ENCODE assay signal across 8 mouse cellular contexts in the genomic region with DNA sequence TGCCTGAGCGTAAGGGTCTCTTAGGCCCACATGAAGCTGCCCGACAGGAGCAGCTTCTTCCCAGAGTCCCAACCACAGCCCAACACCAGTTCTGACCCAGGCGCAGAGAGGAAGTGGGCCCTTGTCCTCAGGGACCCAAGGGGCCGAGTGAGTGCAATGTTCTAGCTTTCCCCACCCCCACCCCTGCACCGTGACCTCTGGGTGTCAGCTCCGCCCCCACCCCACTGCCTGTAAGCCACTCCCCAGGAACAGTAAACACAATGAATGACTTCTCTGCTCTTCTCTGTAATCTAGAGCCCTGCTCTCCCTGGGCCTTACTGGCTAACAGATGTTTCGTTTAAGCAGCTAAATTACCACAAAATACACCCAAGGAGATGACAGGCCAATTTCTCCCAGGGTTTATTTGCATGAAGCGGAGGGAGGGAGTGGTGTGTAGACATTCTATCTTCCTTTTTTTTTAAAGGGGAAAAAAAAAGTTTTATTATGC. TPM values are rescaled to one million over a fixed set of nuclear protein-coding genes. Genes with fewer than 3 reads are reported as not detected.
DNase-seq lines count a peak whose midpoint lies in the region; ATAC-seq and TF ChIP-seq lines count a peak whose summit lies in the region.

No protein-coding gene starts in this region.

- peak overlapping the region; percentile 19; the same call in 1 of the 2 replicates for H3K4me2 ChIP-seq in hindbrain, embryonic 11.5 days (replicated peaks; ENCODE audit: low read depth, low read length)
- no peak overlapping the region for H3K4me2 ChIP-seq in midbrain, embryonic 16.5 days (ENCODE audit: low read length)

- TF ChIP-seq POLR2A in liver, adult 2 months (IDR thresholded peaks at IDR 0.05; ENCODE audit: extremely low read depth, insufficient read depth, low read length): no peak

- no peak for TF ChIP-seq CTCF in liver, adult 2 months (IDR thresholded peaks at IDR 0.05; ENCODE audit: low read depth, low read length)

- H3K79me2 ChIP-seq in liver, adult 2 months (ENCODE audit: control insufficient read depth, insufficient read depth, low read length): peaks cover 72% of the 10 kb centered on the region

- no peak overlapping the region for H3K4me3 ChIP-seq in hindbrain, embryonic 11.5 days (ENCODE audit: low read depth, low read length)
- H3K4me3 ChIP-seq in liver, adult 2 months (ENCODE audit: insufficient read depth, low read depth, low read length): no peak overlapping the region
- H3K4me3 ChIP-seq in midbrain, embryonic 16.5 days (ENCODE audit: low read depth, low read length): no peak overlapping the region

- peak overlapping the region; percentile 88 for H3K27ac ChIP-seq in hindbrain, embryonic 11.5 days (ENCODE audit: low read depth, low read length)
- H3K27ac ChIP-seq in liver, adult 2 months (replicated peaks; ENCODE audit: insufficient read depth, low read depth, low read length): peak overlapping the region; percentile 92
- H3K27ac ChIP-seq in midbrain, embryonic 16.5 days (ENCODE audit: low read length): peak overlapping the region; percentile 48

- H3K4me1 ChIP-seq in hindbrain, embryonic 11.5 days (replicated peaks; ENCODE audit: control insufficient read depth, insufficient read depth, low read length): peaks cover 46% of the 10 kb centered on the region
- peaks cover 57% of the 10 kb centered on the region for H3K4me1 ChIP-seq in liver, adult 2 months (ENCODE audit: control insufficient read depth, insufficient read depth, low read length)
- H3K4me1 ChIP-seq in midbrain, embryonic 16.5 days (ENCODE audit: control insufficient read depth, insufficient read depth, low read length): peaks cover 39% of the 10 kb centered on the region

- DNase-seq in B cell, adult 2 months: peak; percentile 63 to 65
- peak; percentile 60 for DNase-seq in embryo, embryonic 10 days (ENCODE audit: low spot score)
- DNase-seq in hindbrain, embryonic 11.5 days (ENCODE audit: low spot score): peak; percentile 58
- DNase-seq in liver, adult 2 months (ENCODE audit: extremely low read depth, low read depth, low spot score): peak; percentile 83
- DNase-seq in right cerebral cortex, adult 18-20 months: no peak
- DNase-seq in frontal cortex, postnatal 10 days (ENCODE audit: low spot score in 2 of 2): no peak
- no peak for DNase-seq in layer of hippocampus, adult 18-20 months (ENCODE audit: low spot score in 2 of 2)

- 11% methylated on average over 8 of the region's 8 CpGs for WGBS in hindbrain, embryonic 11.5 days
- WGBS in liver, adult 2 months: 17% methylated on average over 8 of the region's 8 CpGs
- WGBS in midbrain, embryonic 16.5 days: 16% methylated on average over 8 of the region's 8 CpGs

- no peaks in the 10 kb centered on the region for H3K27me3 ChIP-seq in hindbrain, embryonic 11.5 days (ENCODE audit: control insufficient read depth, insufficient read depth, low read length)
- H3K27me3 ChIP-seq in liver, adult 2 months (ENCODE audit: control insufficient read depth, insufficient read depth, low read length): no peaks in the 10 kb centered on the region
- no peaks in the 10 kb centered on the region for H3K27me3 ChIP-seq in midbrain, embryonic 16.5 days (ENCODE audit: control insufficient read depth, insufficient read depth, low read depth, low read length)

- peak; percentile 28; the same call in 1 of the 2 replicates for ATAC-seq in hindbrain, embryonic 11.5 days (ENCODE audit: low FRiP score)
- ATAC-seq in midbrain, embryonic 16.5 days: no peak

- H3K9ac ChIP-seq in hindbrain, embryonic 11.5 days (ENCODE audit: low read depth, low read length): peak overlapping the region; percentile 38; the same call in 1 of the 2 replicates
- H3K9ac ChIP-seq in liver, adult 2 months (ENCODE audit: low read depth, low read length): peak overlapping the region; percentile 48
- H3K9ac ChIP-seq in midbrain, embryonic 16.5 days (ENCODE audit: low read depth, low read length): no peak overlapping the region

- no peaks in the 10 kb centered on the region for H3K36me3 ChIP-seq in hindbrain, embryonic 11.5 days (ENCODE audit: control insufficient read depth, insufficient read depth, low read length)
- H3K36me3 ChIP-seq in liver, adult 2 months (ENCODE audit: control insufficient read depth, insufficient read depth, low read length): no peaks in the 10 kb centered on the region
- H3K36me3 ChIP-seq in midbrain, embryonic 16.5 days (ENCODE audit: control insufficient read depth, insufficient read depth, low read length): no peaks in the 10 kb centered on the region

- H3K9me3 ChIP-seq in hindbrain, embryonic 11.5 days (ENCODE audit: control insufficient read depth, low read length): no peaks in the 10 kb centered on the region
- H3K9me3 ChIP-seq in midbrain, embryonic 16.5 days (replicated peaks; ENCODE audit: control insufficient read depth, low read length, poor library complexity, severe bottlenecking): no peaks in the 10 kb centered on the region

RNA-seq across cellular contexts. Expression of a gene that starts 15.1 kb away (rescaled TPM):
- polyA plus RNA-seq in hindbrain, embryonic 11.5 days (2014; fragmentation: Nextera tagmentation; extraction: Ambion mirVana): 12.9 and 14.9 TPM in 2 replicates
- 17.6 and 22.1 TPM in 2 replicates for total RNA-seq in liver, adult 2 months (2014; rRNA removed)
- polyA plus RNA-seq in liver, adult 2 months (2012; rRNA removed): 25.1 and 26.0 TPM in 2 replicates
- 9.2 and 12.6 TPM in 2 replicates for polyA plus RNA-seq in midbrain, embryonic 16.5 days (2015; fragmentation: Nextera tagmentation; extraction: Ambion mirVana)
- total RNA-seq in layer of hippocampus, adult 18-20 months (2021): 1 to 10 TPM; 7.8 to 9.2 TPM

RNA-seq across cellular contexts. Expression of a gene that starts 30.4 kb away (rescaled TPM):
- 15.0 and 17.3 TPM in 2 replicates for polyA plus RNA-seq in hindbrain, embryonic 11.5 days (2014; fragmentation: Nextera tagmentation; extraction: Ambion mirVana)
- 0.09 and 0.40 TPM in 2 replicates for total RNA-seq in liver, adult 2 months (2014; rRNA removed)
- polyA plus RNA-seq in liver, adult 2 months (2012; rRNA removed): 0.61 and 0.82 TPM in 2 replicates
- polyA plus RNA-seq in midbrain, embryonic 16.5 days (2015; fragmentation: Nextera tagmentation; extraction: Ambion mirVana): 42.0 and 43.0 TPM in 2 replicates
- total RNA-seq in layer of hippocampus, adult 18-20 months (2021): 10 to 100 TPM; 21.6 to 24.3 TPM

Comparison
In these comparisons a context has a peak if more than half of its experiments do, and no peak if none do; other contexts are left out.
1. DNase-seq: peak in B cell, adult 2 months (2 of 2), embryo, embryonic 10 days (single experiment), hindbrain, embryonic 11.5 days (single experiment) and liver, adult 2 months (single experiment); none in right cerebral cortex, adult 18-20 months (single experiment), frontal cortex, postnatal 10 days (0 of 2) and layer of hippocampus, adult 18-20 months (0 of 2).
2. Peak in every context shown above with its lines, with median percentiles within 50 percentile points of each other: H3K27ac ChIP-seq.